Mouse (Mus musculus) heart, adult 2 months (tissue): Measurements from ENCODE around the gene Grik5.

ENCODE experiments used
- CTCF ChIP-seq: fragments of 200-600 bp; IDR thresholded peaks from 2 replicates; pipeline ENCODE4 v1.8.1; 2022; ENCODE audit warnings: antibody characterized with exemption, mild to moderate bottlenecking, moderate library complexity
- EP300 ChIP-seq: fragments of 200-500 bp; IDR thresholded peaks from 2 replicates; pipeline ENCODE4 v1.6.1; 2011; ENCODE audit warnings: low read depth, low read length, control low read depth; ENCODE audit not compliant: insufficient read depth
- POLR2A ChIP-seq: fragments of 200-500 bp; IDR thresholded peaks from 2 replicates; pipeline ENCODE4 v1.6.1; 2011; ENCODE audit warnings: mild to moderate bottlenecking, low read depth, low read length, control low read depth; ENCODE audit not compliant: insufficient read depth

DNA sequence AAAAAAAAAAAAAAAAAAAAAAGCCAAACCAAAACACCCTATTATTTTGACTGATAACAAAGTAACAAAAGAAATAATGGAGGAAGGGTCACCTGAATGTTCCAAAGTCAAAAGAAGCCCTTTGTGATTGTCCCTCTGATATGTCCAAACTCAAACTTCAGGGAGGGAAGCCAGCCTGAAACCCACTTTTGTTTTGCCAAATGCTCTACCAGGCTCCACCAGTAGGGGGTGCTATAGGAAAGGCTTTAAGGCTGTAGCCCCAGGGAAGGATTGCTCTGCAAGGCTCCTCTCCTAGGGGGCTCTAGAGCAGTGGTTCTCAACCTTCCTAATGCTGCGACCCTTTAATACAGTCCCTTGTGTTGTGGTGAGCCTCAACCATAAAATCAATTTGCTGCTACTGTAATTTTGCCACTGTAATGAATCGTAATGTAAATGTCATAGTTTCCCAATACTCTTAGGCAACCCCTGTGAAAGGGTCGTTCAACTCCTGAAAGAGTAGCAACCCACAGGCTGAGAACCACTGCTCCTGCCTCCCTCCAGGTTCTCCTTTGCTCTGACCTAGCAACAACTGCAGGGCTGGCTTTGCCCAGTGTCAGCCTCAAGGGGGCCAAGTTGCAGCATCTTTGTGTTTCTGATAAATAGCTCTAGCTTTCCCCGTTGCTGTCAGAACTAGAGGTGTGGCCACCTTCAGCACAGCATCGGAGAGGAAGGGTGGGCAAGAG is 42.0 kb downstream of the Grik5 start:
- TF ChIP-seq EP300: 0 out of 2 replicates have a peak, but pooled peaks have one; percentile 35
- no peak for TF ChIP-seq POLR2A
- TF ChIP-seq CTCF: peak; percentile 92
